Mouse (Mus musculus): Measurements from ENCODE around the gene Mmrn2. TPM values are rescaled to one million over a fixed set of nuclear protein-coding genes. Genes with fewer than 3 reads are reported as not detected.
"Not testable (repeated sequence)": the region's sequence is repeated elsewhere in the genome, so short reads cannot be mapped to it uniquely, and the experiment has no call there.

The Mmrn2 gene
- polyA plus RNA-seq, 1 experiment from 2014 or later: 6.3 TPM

GRCm38 (mm10) chr14:34399301-34399700, 24.0 kb downstream of the Mmrn2 start:
- Histone ChIP-seq H3K9me3 (ENCODE audit: control insufficient read depth, low read length) (no peaks in the 10 kb centered on the region; the same call in 1 of the 2 replicates), H3K4me1 (ENCODE audit: control insufficient read depth, insufficient read depth, low read length) (no peaks in the 10 kb centered on the region), H3K27me3 (ENCODE audit: control insufficient read depth, insufficient read depth, low read length) (no peaks in the 10 kb centered on the region), H3K4me2 (ENCODE audit: low read depth, severe bottlenecking) (no peak overlapping the region), H3K36me3 (ENCODE audit: control insufficient read depth, insufficient read depth, low read length) (peaks cover 2% of the 10 kb centered on the region), H3K4me3 (ENCODE audit: low read depth, low read length) (no peak overlapping the region), H3K27ac (replicated peaks; ENCODE audit: low read depth, low read length) (no peak overlapping the region), H3K9ac (ENCODE audit: low read length) (no peak overlapping the region)
- ATAC-seq (ENCODE audit: insufficient number of reproducible peaks, low FRiP score, low TSS enrichment, low read depth): no peak
- no peak for DNase-seq (ENCODE audit: low spot score)
- 95% methylated on average over 6 of the region's 6 CpGs for WGBS

DNA sequence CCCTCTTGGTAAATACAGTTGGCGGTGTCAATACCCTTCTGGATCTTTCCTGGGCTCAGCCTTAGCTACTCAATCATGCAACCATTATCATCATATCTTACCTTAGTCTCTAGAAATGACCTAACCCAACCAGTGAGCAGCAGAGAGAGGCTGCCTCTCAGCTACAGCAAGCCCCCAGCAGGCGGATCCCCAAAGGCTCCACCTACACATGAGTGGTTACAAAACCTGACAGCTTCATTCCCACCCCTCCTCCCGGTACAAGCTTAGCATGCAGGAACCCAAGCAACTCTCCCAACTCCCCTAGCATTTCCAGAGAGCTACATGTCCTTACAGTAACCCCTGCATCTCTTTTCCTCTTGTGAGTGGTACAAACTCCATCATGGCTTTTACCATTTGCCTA, 24.8 kb downstream of the Mmrn2 start:
- Histone ChIP-seq H3K9ac (ENCODE audit: low read length) (no peak overlapping the region), H3K27ac (replicated peaks; ENCODE audit: low read depth, low read length) (no peak overlapping the region), H3K36me3 (ENCODE audit: control insufficient read depth, insufficient read depth, low read length) (peaks cover 2% of the 10 kb centered on the region), H3K4me3 (ENCODE audit: low read depth, low read length) (no peak overlapping the region), H3K4me2 (ENCODE audit: low read depth, severe bottlenecking) (no peak overlapping the region), H3K4me1 (ENCODE audit: control insufficient read depth, insufficient read depth, low read length) (no peaks in the 10 kb centered on the region), H3K27me3 (ENCODE audit: control insufficient read depth, insufficient read depth, low read length) (no peaks in the 10 kb centered on the region), H3K9me3 (ENCODE audit: control insufficient read depth, low read length) (no peaks in the 10 kb centered on the region; the same call in 1 of the 2 replicates)
- ATAC-seq (ENCODE audit: insufficient number of reproducible peaks, low FRiP score, low TSS enrichment, low read depth) (no peak), DNase-seq (ENCODE audit: low spot score) (no peak)
- WGBS: 96% methylated on average over 3 of the region's 3 CpGs

DNA sequence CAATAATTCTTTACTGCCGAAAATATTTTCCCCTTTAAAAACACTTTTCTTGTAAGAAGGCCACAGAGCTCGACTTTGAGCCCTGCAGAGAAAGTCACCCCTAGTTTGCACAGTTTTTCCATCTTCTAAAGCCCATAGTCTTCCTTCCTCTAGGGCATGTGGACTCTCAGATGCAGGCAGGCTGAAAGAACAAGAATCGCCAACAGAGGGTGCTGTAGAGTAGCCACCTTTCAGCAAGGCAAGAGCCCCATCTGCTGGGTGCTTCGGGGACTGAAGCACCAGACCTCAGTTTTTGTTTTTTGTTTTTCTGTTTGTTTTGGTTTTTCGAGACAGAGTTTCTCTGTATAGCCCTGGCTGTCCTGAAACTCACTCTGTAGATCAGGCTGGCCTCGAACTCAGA, 25.9 kb downstream of the Mmrn2 start:
- peaks cover 2% of the 10 kb centered on the region for H3K36me3 ChIP-seq (ENCODE audit: control insufficient read depth, insufficient read depth, low read length)
- H3K27me3 ChIP-seq (ENCODE audit: control insufficient read depth, insufficient read depth, low read length): no peaks in the 10 kb centered on the region
- no peak overlapping the region for H3K27ac ChIP-seq (replicated peaks; ENCODE audit: low read depth, low read length)
- no peak overlapping the region for H3K4me2 ChIP-seq (ENCODE audit: low read depth, severe bottlenecking)
- ATAC-seq (ENCODE audit: insufficient number of reproducible peaks, low FRiP score, low TSS enrichment, low read depth) (no peak), DNase-seq (ENCODE audit: low spot score) (peak; percentile 83)
- no peak overlapping the region for H3K4me3 ChIP-seq (ENCODE audit: low read depth, low read length)
- 55% methylated on average over 6 of the region's 6 CpGs for WGBS
- H3K4me1 ChIP-seq (ENCODE audit: control insufficient read depth, insufficient read depth, low read length): no peaks in the 10 kb centered on the region
- no peaks in the 10 kb centered on the region; the same call in 1 of the 2 replicates for H3K9me3 ChIP-seq (ENCODE audit: control insufficient read depth, low read length)
- H3K9ac ChIP-seq (ENCODE audit: low read length): no peak overlapping the region

DNA sequence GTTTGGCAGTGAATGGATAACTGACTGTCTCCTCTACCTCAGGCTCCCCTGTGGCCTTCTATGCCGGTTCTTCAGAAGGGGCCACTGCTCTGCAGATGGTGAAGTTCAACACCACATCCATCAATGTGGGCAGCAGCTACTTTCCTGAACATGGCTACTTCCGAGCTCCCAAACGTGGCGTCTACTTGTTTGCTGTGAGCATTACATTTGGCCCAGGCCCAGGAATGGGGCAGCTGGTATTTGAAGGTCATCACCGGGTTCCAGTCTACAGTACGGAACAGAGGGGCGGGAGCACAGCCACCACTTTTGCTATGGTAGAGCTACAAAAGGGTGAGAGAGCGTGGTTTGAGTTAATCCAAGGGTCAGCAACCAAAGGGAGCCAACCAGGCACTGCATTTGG, 27.6 kb downstream of the Mmrn2 start:
- no peak overlapping the region for H3K4me2 ChIP-seq (ENCODE audit: low read depth, severe bottlenecking)
- no peaks in the 10 kb centered on the region; the same call in 1 of the 2 replicates for H3K9me3 ChIP-seq (ENCODE audit: control insufficient read depth, low read length)
- H3K4me1 ChIP-seq (ENCODE audit: control insufficient read depth, insufficient read depth, low read length): no peaks in the 10 kb centered on the region
- 90% methylated on average over 8 of the region's 8 CpGs for WGBS
- H3K27ac ChIP-seq (replicated peaks; ENCODE audit: low read depth, low read length): no peak overlapping the region
- H3K27me3 ChIP-seq (ENCODE audit: control insufficient read depth, insufficient read depth, low read length): no peaks in the 10 kb centered on the region
- no peak overlapping the region for H3K9ac ChIP-seq (ENCODE audit: low read length)
- DNase-seq (ENCODE audit: low spot score) (no peak), ATAC-seq (ENCODE audit: insufficient number of reproducible peaks, low FRiP score, low TSS enrichment, low read depth) (no peak)
- H3K36me3 ChIP-seq (ENCODE audit: control insufficient read depth, insufficient read depth, low read length): peaks cover 2% of the 10 kb centered on the region
- no peak overlapping the region for H3K4me3 ChIP-seq (ENCODE audit: low read depth, low read length)

DNA sequence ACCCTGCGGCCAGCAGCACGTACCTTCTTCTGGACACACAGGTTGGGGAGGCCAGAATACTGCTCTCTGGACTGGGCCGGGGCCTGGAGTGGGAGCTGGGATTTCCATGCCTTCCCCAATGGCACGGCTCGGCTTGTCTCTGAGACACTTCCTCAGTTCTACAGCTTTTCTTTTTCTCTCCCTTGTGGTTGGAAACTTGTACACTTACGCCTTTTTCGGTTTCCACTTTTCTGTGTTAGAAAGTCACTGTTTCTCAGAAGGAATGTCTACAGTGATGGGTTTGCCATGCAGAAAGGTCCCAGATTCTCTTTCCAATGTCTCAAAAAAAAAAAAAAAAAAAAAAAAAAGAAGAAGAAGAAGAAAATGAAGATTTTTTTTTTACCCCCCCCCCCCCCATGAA, 28.2 kb downstream of the Mmrn2 start:
- no peaks in the 10 kb centered on the region; the same call in 1 of the 2 replicates for H3K9me3 ChIP-seq (ENCODE audit: control insufficient read depth, low read length)
- DNase-seq (ENCODE audit: low spot score) (no peak), ATAC-seq (ENCODE audit: insufficient number of reproducible peaks, low FRiP score, low TSS enrichment, low read depth) (no peak)
- no peak overlapping the region for H3K27ac ChIP-seq (replicated peaks; ENCODE audit: low read depth, low read length)
- H3K4me3 ChIP-seq (ENCODE audit: low read depth, low read length): no peak overlapping the region
- H3K36me3 ChIP-seq (ENCODE audit: control insufficient read depth, insufficient read depth, low read length): peaks cover 2% of the 10 kb centered on the region
- no peaks in the 10 kb centered on the region for H3K27me3 ChIP-seq (ENCODE audit: control insufficient read depth, insufficient read depth, low read length)
- 93% methylated on average over 7 of the region's 7 CpGs for WGBS
- H3K9ac ChIP-seq (ENCODE audit: low read length): no peak overlapping the region
- H3K4me1 ChIP-seq (ENCODE audit: control insufficient read depth, insufficient read depth, low read length): no peaks in the 10 kb centered on the region
- no peak overlapping the region for H3K4me2 ChIP-seq (ENCODE audit: low read depth, severe bottlenecking)

- ATAC-seq (ENCODE audit: insufficient number of reproducible peaks, low FRiP score, low TSS enrichment, low read depth) (no peak), DNase-seq (ENCODE audit: low spot score) (no peak)
- 98% methylated on average over 6 of the region's 6 CpGs for WGBS
- no peak overlapping the region for H3K4me3 ChIP-seq (ENCODE audit: low read depth, low read length)
- H3K9me3 ChIP-seq (ENCODE audit: control insufficient read depth, low read length): no peaks in the 10 kb centered on the region
- H3K36me3 ChIP-seq (ENCODE audit: control insufficient read depth, insufficient read depth, low read length): peaks cover 15% of the 10 kb centered on the region
- H3K27me3 ChIP-seq (ENCODE audit: control insufficient read depth, insufficient read depth, low read length): no peaks in the 10 kb centered on the region
- H3K4me2 ChIP-seq (ENCODE audit: low read depth, severe bottlenecking): no peak overlapping the region
- no peaks in the 10 kb centered on the region for H3K4me1 ChIP-seq (ENCODE audit: control insufficient read depth, insufficient read depth, low read length)
- H3K27ac ChIP-seq (replicated peaks; ENCODE audit: low read depth, low read length): no peak overlapping the region
- no peak overlapping the region for H3K9ac ChIP-seq (ENCODE audit: low read length)
These were observed 35.5 kb downstream of the Mmrn2 start for GRCm38 (mm10) chr14:34410716-34411115.

GRCm38 (mm10) chr14:34412164-34412896, 37.1 kb downstream of the Mmrn2 start:
- no peak overlapping the region for H3K27ac ChIP-seq (replicated peaks; ENCODE audit: low read depth, low read length)
- no peak overlapping the region for H3K9ac ChIP-seq (ENCODE audit: low read length)
- no peaks in the 10 kb centered on the region for H3K9me3 ChIP-seq (ENCODE audit: control insufficient read depth, low read length)
- no peak overlapping the region for H3K4me3 ChIP-seq (ENCODE audit: low read depth, low read length)
- peaks cover 15% of the 10 kb centered on the region for H3K36me3 ChIP-seq (ENCODE audit: control insufficient read depth, insufficient read depth, low read length)
- ATAC-seq (ENCODE audit: insufficient number of reproducible peaks, low FRiP score, low TSS enrichment, low read depth) (no peak), DNase-seq (ENCODE audit: low spot score) (no peak)
- H3K27me3 ChIP-seq (ENCODE audit: control insufficient read depth, insufficient read depth, low read length): no peaks in the 10 kb centered on the region
- no peaks in the 10 kb centered on the region for H3K4me1 ChIP-seq (ENCODE audit: control insufficient read depth, insufficient read depth, low read length)
- no peak overlapping the region for H3K4me2 ChIP-seq (ENCODE audit: low read depth, severe bottlenecking)
- WGBS: 87% methylated on average over 7 of the region's 7 CpGs

- H3K27me3 ChIP-seq (ENCODE audit: control insufficient read depth, insufficient read depth, low read length); ATAC-seq (ENCODE audit: insufficient number of reproducible peaks, low FRiP score, low TSS enrichment, low read depth); H3K4me3 ChIP-seq (ENCODE audit: low read depth, low read length); H3K9ac ChIP-seq (ENCODE audit: low read length); H3K4me1 ChIP-seq (ENCODE audit: control insufficient read depth, insufficient read depth, low read length); DNase-seq (ENCODE audit: low spot score); H3K36me3 ChIP-seq (ENCODE audit: control insufficient read depth, insufficient read depth, low read length); H3K9me3 ChIP-seq (ENCODE audit: control insufficient read depth, low read length); H3K4me2 ChIP-seq (ENCODE audit: low read depth, severe bottlenecking); H3K27ac ChIP-seq (replicated peaks; ENCODE audit: low read depth, low read length): not testable (repeated sequence)
- 95% methylated on average over 4 of the region's 4 CpGs for WGBS
These were observed 41.7 kb downstream of the Mmrn2 start for GRCm38 (mm10) chr14:34416946-34417345.

DNA sequence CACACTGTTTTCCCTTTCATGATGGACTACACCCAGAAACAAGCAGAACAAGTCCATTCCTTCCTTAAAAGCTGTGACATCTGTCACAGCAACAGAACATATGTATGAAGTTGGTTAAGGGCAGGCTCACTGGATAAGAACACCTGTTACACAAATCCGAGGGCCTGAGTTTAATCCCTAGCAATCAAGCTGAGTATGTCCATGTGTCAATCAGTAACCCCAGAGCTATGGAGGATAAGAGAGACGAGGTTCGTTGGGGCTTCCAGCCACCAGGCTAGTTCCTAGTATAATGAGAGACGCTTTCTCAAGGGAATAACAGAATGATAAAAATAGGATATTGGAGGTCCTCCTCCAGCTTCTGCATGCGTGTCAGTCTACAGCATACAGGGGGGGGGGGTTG, 42.2 kb downstream of the Mmrn2 start:
- Histone ChIP-seq H3K4me1 (ENCODE audit: control insufficient read depth, insufficient read depth, low read length) (no peaks in the 10 kb centered on the region), H3K27ac (replicated peaks; ENCODE audit: low read depth, low read length) (no peak overlapping the region), H3K4me3 (ENCODE audit: low read depth, low read length) (no peak overlapping the region), H3K4me2 (ENCODE audit: low read depth, severe bottlenecking) (no peak overlapping the region), H3K9ac (ENCODE audit: low read length) (no peak overlapping the region), H3K9me3 (ENCODE audit: control insufficient read depth, low read length) (no peaks in the 10 kb centered on the region), H3K36me3 (ENCODE audit: control insufficient read depth, insufficient read depth, low read length) (peaks cover 10% of the 10 kb centered on the region), H3K27me3 (ENCODE audit: control insufficient read depth, insufficient read depth, low read length) (no peaks in the 10 kb centered on the region)
- DNase-seq (ENCODE audit: low spot score) (no peak), ATAC-seq (ENCODE audit: insufficient number of reproducible peaks, low FRiP score, low TSS enrichment, low read depth) (no peak)
- WGBS: 82% methylated on average over 5 of the region's 5 CpGs
